Mouse (Mus musculus): ENCODE measurements around the gene Rpl13.

DNA sequence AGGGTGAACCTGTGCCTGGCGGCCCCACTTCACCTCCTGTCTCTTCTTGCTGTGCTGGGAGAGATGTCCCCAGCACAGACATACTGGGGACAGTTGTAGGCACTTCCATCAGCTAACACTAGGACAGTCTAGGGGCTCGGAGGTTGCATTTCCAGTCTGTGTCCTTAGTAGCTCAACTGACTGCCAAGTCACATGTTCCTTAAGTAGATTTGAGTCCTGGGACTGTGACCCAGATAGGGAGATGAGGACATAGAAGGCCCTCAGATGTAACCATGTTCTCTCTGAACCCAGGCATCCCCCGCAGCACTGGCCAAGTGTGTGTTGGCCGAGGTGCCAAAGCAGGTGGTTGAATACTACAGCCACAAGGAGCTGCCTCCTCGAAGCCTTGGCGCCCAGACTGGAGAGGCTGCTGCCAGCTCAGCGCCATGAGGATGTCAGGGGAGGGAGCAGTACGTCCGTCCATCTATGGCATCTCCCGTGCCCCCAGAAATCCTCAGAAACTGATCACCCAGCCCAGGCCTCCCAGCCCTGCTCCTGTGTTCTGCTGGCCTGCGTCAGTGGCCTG is 32.1 kb downstream of the Rpl13 start:
- TF ChIP-seq POLR2A (IDR thresholded peaks at IDR 0.05; ENCODE audit: extremely low read depth, insufficient read depth, low read length) = no peak
- no peak for TF ChIP-seq CTCF (IDR thresholded peaks at IDR 0.05; ENCODE audit: low read depth, low read length)
